Mouse (Mus musculus): Measurements from ENCODE around the gene Psat1. TPM values are rescaled to one million over a fixed set of nuclear protein-coding genes. Genes with fewer than 3 reads are reported as not detected.

The Psat1 gene
- polyA plus RNA-seq, 1 experiment, result 1.8 TPM

DNA sequence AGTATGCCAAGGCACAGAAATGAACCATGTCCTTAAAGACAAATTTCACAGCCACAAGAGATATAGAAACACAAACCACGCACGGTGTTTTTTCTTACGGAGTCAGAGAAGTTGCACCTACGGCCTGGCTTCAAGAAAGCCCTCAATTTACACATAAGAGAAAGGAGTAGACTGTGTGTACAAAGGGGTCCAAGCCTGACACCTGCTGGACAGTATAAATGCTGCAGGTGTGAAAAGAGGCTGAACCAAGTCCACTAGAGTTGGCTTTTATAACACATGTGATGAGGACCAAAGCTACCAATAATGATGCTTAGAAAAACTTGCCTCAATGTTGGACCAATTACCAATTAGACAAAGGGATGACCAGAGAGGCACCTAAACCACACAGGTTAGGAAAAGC lies 34.7 kb upstream of the Psat1 start:
- TF ChIP-seq POLR2A (IDR thresholded peaks at IDR 0.05; ENCODE audit: low read depth, low read length) (no peak), CTCF (IDR thresholded peaks at IDR 0.05; ENCODE audit: extremely low read depth, insufficient read length, insufficient replicate concordance, low read depth, low read length) (no peak)
- Histone ChIP-seq H3K4me1 (ENCODE audit: control insufficient read depth, insufficient read depth, insufficient read length, low read length) (no peaks in the 10 kb centered on the region), H3K27me3 (ENCODE audit: control insufficient read depth, insufficient read depth, low read length) (no peaks in the 10 kb centered on the region), H3K27ac (ENCODE audit: insufficient read depth, low read depth, low read length) (no peak overlapping the region), H3K4me3 (ENCODE audit: low read depth, low read length) (no peak overlapping the region), H3K36me3 (ENCODE audit: control insufficient read depth, insufficient read depth, low read length) (0 out of 2 replicates have a peak, but pooled peaks cover 2% of the 10 kb centered on the region)
- WGBS, result 22% methylated on average over 4 of the region's 4 CpGs

DNA sequence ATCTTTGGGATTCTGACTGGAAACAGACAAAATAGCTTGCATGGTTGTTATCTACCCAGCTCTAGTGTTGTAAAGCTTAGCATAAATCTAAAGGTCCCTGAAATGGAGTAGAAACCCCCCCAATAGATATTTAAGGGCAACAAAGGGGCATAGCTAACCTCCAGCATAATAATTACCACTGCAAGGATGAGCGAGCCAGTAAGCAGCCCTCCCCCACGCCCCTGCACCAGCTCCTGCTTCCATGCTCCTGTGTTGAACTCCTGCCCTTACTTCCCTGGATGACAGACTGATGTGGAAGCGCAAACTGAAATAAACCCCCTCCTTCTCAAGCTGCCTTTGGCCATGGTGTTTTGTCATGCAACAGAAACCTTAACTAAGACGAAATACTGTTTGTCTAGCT lies 26.2 kb upstream of the Psat1 start:
- H3K36me3 ChIP-seq (ENCODE audit: control insufficient read depth, insufficient read depth, low read length), result no peaks in the 10 kb centered on the region; the same call in 1 of the 2 replicates
- WGBS, result 82% methylated on average over 4 of the region's 4 CpGs
- TF ChIP-seq CTCF (IDR thresholded peaks at IDR 0.05; ENCODE audit: extremely low read depth, insufficient read length, insufficient replicate concordance, low read depth, low read length), result no peak
- TF ChIP-seq POLR2A (IDR thresholded peaks at IDR 0.05; ENCODE audit: low read depth, low read length), result no peak
- H3K27ac ChIP-seq (ENCODE audit: insufficient read depth, low read depth, low read length), result no peak overlapping the region
- H3K4me3 ChIP-seq (ENCODE audit: low read depth, low read length), result no peak overlapping the region
- no peaks in the 10 kb centered on the region for H3K27me3 ChIP-seq (ENCODE audit: control insufficient read depth, insufficient read depth, low read length)
- H3K4me1 ChIP-seq (ENCODE audit: control insufficient read depth, insufficient read depth, insufficient read length, low read length), result no peaks in the 10 kb centered on the region

DNA sequence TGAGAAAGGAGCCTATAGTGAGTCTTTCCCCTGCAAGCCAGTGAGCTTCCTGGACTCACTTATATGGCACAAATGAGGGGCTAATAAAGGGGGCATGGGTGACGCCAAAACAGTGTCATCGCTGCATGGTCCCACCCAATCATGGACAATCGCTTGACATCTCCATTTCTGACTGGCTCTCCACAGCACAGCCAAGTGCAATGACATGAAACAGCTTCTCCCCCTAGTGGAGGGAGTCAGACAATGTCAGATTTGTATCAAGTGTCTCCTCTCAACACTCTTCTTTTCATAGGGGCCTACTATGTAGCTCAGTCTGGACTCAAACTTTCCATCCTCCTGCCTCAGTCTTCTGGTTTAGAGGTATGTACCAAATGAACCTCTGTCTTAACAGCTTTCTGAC lies 17.9 kb upstream of the Psat1 start:
- H3K27ac ChIP-seq (ENCODE audit: insufficient read depth, low read depth, low read length), result no peak overlapping the region
- H3K36me3 ChIP-seq (ENCODE audit: control insufficient read depth, insufficient read depth, low read length), result peaks cover 2% of the 10 kb centered on the region; the same call in 1 of the 2 replicates
- H3K27me3 ChIP-seq (ENCODE audit: control insufficient read depth, insufficient read depth, low read length), result no peaks in the 10 kb centered on the region
- no peak overlapping the region for H3K4me3 ChIP-seq (ENCODE audit: low read depth, low read length)
- TF ChIP-seq CTCF (IDR thresholded peaks at IDR 0.05; ENCODE audit: extremely low read depth, insufficient read length, insufficient replicate concordance, low read depth, low read length) (peak; percentile 45; the same call in 1 of the 2 replicates), POLR2A (IDR thresholded peaks at IDR 0.05; ENCODE audit: low read depth, low read length) (no peak)
- 35% methylated on average over 3 of the region's 3 CpGs for WGBS
- no peaks in the 10 kb centered on the region for H3K4me1 ChIP-seq (ENCODE audit: control insufficient read depth, insufficient read depth, insufficient read length, low read length)

DNA sequence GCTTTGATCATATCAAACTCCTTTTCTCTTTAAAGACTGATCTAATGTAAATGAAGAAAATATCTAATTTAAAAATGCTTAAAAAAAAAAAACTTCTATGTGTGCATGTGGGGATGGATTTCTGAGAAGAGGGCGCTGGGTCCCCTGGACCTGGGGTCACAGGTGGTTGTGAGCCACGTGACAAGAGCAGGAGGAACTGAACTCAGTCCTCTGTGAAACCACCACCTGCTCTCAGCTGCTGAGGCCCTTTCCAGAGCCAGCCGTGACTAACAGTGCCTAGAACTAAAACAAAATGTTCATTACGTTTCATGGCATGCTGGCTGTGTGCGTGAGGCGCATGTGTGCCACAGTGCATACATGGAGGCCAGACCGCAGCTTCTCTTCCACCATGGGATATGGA lies 17.4 kb upstream of the Psat1 start:
- WGBS, result 89% methylated on average over 7 of the region's 7 CpGs
- no peaks in the 10 kb centered on the region for H3K4me1 ChIP-seq (ENCODE audit: control insufficient read depth, insufficient read depth, insufficient read length, low read length)
- no peaks in the 10 kb centered on the region for H3K27me3 ChIP-seq (ENCODE audit: control insufficient read depth, insufficient read depth, low read length)
- no peak for TF ChIP-seq POLR2A (IDR thresholded peaks at IDR 0.05; ENCODE audit: low read depth, low read length)
- TF ChIP-seq CTCF (IDR thresholded peaks at IDR 0.05; ENCODE audit: extremely low read depth, insufficient read length, insufficient replicate concordance, low read depth, low read length), result no peak
- 0 out of 2 replicates have a peak, but pooled peaks cover 2% of the 10 kb centered on the region for H3K36me3 ChIP-seq (ENCODE audit: control insufficient read depth, insufficient read depth, low read length)
- H3K27ac ChIP-seq (ENCODE audit: insufficient read depth, low read depth, low read length), result no peak overlapping the region
- H3K4me3 ChIP-seq (ENCODE audit: low read depth, low read length), result no peak overlapping the region

DNA sequence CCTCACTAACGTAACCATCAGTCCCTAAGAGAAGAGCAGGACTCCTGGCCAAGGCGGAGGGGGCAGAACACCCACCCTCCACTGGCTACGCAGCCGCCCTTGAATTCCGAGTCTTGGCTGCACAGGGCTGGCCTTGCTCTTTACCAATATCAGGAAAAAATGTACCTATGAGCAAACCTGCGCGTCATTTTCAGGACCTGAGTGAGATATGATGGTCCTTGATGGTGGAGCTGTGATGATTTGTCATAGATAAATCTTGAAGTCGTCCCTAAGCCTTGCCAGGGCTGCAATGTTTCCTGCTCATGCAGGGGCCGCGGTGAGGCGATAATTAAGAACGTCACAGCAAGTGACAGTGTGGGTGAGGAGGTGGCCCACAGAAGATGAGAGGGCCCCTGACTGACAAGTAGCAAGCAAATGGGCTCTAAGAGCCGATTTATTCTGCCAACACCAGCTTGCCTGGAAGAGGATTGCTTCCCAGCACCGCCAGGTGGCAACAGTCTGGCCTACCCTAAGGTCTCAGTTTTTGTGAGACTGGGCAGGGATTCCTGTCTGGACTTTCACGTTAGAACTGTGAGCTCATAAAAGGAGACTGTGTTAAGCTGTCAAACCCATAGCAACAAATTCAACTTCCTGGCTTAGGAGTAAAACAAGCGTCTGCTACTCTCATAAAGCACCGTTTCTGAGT lies 16.0 kb upstream of the Psat1 start:
- Histone ChIP-seq H3K36me3 (ENCODE audit: control insufficient read depth, insufficient read depth, low read length) (0 out of 2 replicates have a peak, but pooled peaks cover 4% of the 10 kb centered on the region), H3K27me3 (ENCODE audit: control insufficient read depth, insufficient read depth, low read length) (no peaks in the 10 kb centered on the region), H3K4me1 (ENCODE audit: control insufficient read depth, insufficient read depth, insufficient read length, low read length) (no peaks in the 10 kb centered on the region), H3K27ac (ENCODE audit: insufficient read depth, low read depth, low read length) (no peak overlapping the region), H3K4me3 (ENCODE audit: low read depth, low read length) (no peak overlapping the region)
- WGBS, result 88% methylated on average over 17 of the region's 17 CpGs
- TF ChIP-seq POLR2A (IDR thresholded peaks at IDR 0.05; ENCODE audit: low read depth, low read length) (no peak), CTCF (IDR thresholded peaks at IDR 0.05; ENCODE audit: extremely low read depth, insufficient read length, insufficient replicate concordance, low read depth, low read length) (no peak)

DNA sequence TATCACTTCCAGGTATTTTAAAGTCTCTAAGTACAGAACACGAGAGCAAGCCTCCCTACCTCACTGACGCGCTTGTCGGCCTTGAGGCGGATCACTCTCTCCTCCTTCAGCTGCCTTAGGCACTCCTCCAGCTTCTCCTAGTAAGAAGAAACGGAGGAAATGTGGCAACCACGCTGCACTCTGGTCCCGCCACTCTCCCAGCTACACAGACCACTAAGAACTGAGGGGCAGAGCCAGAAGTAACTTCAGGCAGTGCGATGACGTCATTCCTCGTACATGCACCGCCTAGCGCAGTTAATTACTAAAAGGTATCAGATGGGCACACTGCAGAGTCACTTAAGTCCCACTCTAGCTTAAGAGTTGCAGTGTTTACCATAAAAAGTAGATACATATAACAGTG lies 15.2 kb upstream of the Psat1 start:
- 0 out of 2 replicates have a peak, but pooled peaks cover 4% of the 10 kb centered on the region for H3K36me3 ChIP-seq (ENCODE audit: control insufficient read depth, insufficient read depth, low read length)
- no peaks in the 10 kb centered on the region for H3K4me1 ChIP-seq (ENCODE audit: control insufficient read depth, insufficient read depth, insufficient read length, low read length)
- WGBS, result 85% methylated on average over 13 of the region's 13 CpGs
- H3K4me3 ChIP-seq (ENCODE audit: low read depth, low read length), result no peak overlapping the region
- no peak overlapping the region for H3K27ac ChIP-seq (ENCODE audit: insufficient read depth, low read depth, low read length)
- H3K27me3 ChIP-seq (ENCODE audit: control insufficient read depth, insufficient read depth, low read length), result no peaks in the 10 kb centered on the region
- TF ChIP-seq CTCF (IDR thresholded peaks at IDR 0.05; ENCODE audit: extremely low read depth, insufficient read length, insufficient replicate concordance, low read depth, low read length) (no peak), POLR2A (IDR thresholded peaks at IDR 0.05; ENCODE audit: low read depth, low read length) (no peak)

DNA sequence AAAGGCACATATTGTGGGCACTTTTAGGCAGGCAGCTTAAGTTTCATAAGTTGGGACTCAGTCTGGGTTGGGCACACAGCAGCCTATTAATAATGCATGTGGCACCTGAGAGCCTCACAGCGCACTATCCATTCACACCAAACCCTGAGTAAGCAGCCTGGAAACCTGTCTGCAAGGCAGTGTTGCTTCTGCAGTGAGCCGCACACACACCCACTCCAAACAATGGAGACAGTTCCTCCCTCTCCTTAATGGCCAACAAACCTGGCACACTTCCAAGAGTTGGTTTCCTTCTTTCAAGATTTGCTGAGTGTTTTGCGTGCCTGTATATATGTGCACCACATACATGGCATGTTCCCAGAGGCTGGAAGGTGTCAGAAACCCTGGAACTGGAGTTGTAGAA lies 3.1 kb upstream of the Psat1 start:
- no peak overlapping the region for H3K4me3 ChIP-seq (ENCODE audit: low read depth, low read length)
- no peaks in the 10 kb centered on the region for H3K4me1 ChIP-seq (ENCODE audit: control insufficient read depth, insufficient read depth, insufficient read length, low read length)
- TF ChIP-seq POLR2A (IDR thresholded peaks at IDR 0.05; ENCODE audit: low read depth, low read length) (no peak), CTCF (IDR thresholded peaks at IDR 0.05; ENCODE audit: extremely low read depth, insufficient read length, insufficient replicate concordance, low read depth, low read length) (no peak)
- 37% methylated on average over 3 of the region's 3 CpGs for WGBS
- no peak overlapping the region for H3K27ac ChIP-seq (ENCODE audit: insufficient read depth, low read depth, low read length)
- H3K27me3 ChIP-seq (ENCODE audit: control insufficient read depth, insufficient read depth, low read length), result no peaks in the 10 kb centered on the region
- no peaks in the 10 kb centered on the region; the same call in 1 of the 2 replicates for H3K36me3 ChIP-seq (ENCODE audit: control insufficient read depth, insufficient read depth, low read length)
